8 mouse cellular contexts compared by ENCODE assay signal in genomic region chr2:11663961-11664360, GRCm38 (mm10). TPM values are rescaled to one million over a fixed set of nuclear protein-coding genes. Genes with fewer than 3 reads are reported as not detected.
DNase-seq lines count a peak whose midpoint lies in the region; ATAC-seq and TF ChIP-seq lines count a peak whose summit lies in the region.

No protein-coding gene starts in this region.

- no peak overlapping the region for H3K9ac ChIP-seq in heart, embryonic 12.5 days
- H3K9ac ChIP-seq in kidney, embryonic 16.5 days (replicated peaks; ENCODE audit: low read length) = no peak overlapping the region

- H3K4me1 ChIP-seq in heart, embryonic 12.5 days (replicated peaks) = 0 out of 2 replicates have a peak, but pooled peaks cover 2% of the 10 kb centered on the region
- no peaks in the 10 kb centered on the region for H3K4me1 ChIP-seq in kidney, embryonic 16.5 days (ENCODE audit: insufficient read depth, low read length)

- peaks cover 3% of the 10 kb centered on the region; the same call in 1 of the 2 replicates for H3K9me3 ChIP-seq in heart, embryonic 12.5 days (replicated peaks)
- H3K9me3 ChIP-seq in kidney, embryonic 16.5 days (ENCODE audit: low read length) = no peaks in the 10 kb centered on the region; the same call in 1 of the 2 replicates

- H3K79me3 ChIP-seq in C2C12 (ENCODE audit: low read depth) = no peaks in the 10 kb centered on the region

- H3K36me3 ChIP-seq in C2C12 (ENCODE audit: control insufficient read depth, insufficient read depth) = no peaks in the 10 kb centered on the region
- no peaks in the 10 kb centered on the region for H3K36me3 ChIP-seq in heart, embryonic 12.5 days
- H3K36me3 ChIP-seq in kidney, embryonic 16.5 days (ENCODE audit: insufficient read depth, low read length) = no peaks in the 10 kb centered on the region

- H3K4me2 ChIP-seq in heart, embryonic 12.5 days = peak overlapping the region; percentile 56
- H3K4me2 ChIP-seq in kidney, embryonic 16.5 days (replicated peaks; ENCODE audit: low read depth, low read length) = peak overlapping the region; percentile 44

- DNase-seq in brain, adult 2 months (ENCODE audit: low read depth, low spot score) = peak; percentile 93
- DNase-seq in liver = peak; percentile 76
- DNase-seq in spleen, postnatal 36 days (ENCODE audit: low spot score in 2 of 2) = peak; percentile 89 to 90

- H3K27me3 ChIP-seq in C2C12 (ENCODE audit: control insufficient read depth, insufficient read depth, insufficient read length) = no peaks in the 10 kb centered on the region
- H3K27me3 ChIP-seq in heart, embryonic 12.5 days (replicated peaks) = no peaks in the 10 kb centered on the region
- H3K27me3 ChIP-seq in kidney, embryonic 16.5 days (ENCODE audit: insufficient read depth, low read length) = no peaks in the 10 kb centered on the region

- H3K27ac ChIP-seq in heart, embryonic 12.5 days (ENCODE audit: poor library complexity, severe bottlenecking) = no peak overlapping the region
- H3K27ac ChIP-seq in kidney, embryonic 16.5 days (ENCODE audit: low read length) = no peak overlapping the region

- TF ChIP-seq CTCF in C2C12 (IDR thresholded peaks at IDR 0.05; ENCODE audit: control insufficient read depth, insufficient read depth, insufficient read length) = peak; percentile 72

- WGBS in heart, embryonic 12.5 days = 5% methylated on average over 10 of the region's 10 CpGs
- WGBS in kidney, embryonic 16.5 days = 5% methylated on average over 10 of the region's 10 CpGs

- H3K4me3 ChIP-seq in C2C12 (ENCODE audit: insufficient read depth, poor library complexity, severe bottlenecking) = no peak overlapping the region
- peak overlapping the region; percentile 26 for H3K4me3 ChIP-seq in heart, embryonic 12.5 days
- H3K4me3 ChIP-seq in kidney, embryonic 16.5 days (ENCODE audit: low read length) = peak overlapping the region; percentile 8; the same call in 1 of the 2 replicates

- H3ac ChIP-seq in C2C12 (ENCODE audit: control insufficient read depth, insufficient read length, low read depth) = no peak overlapping the region

- no peaks in the 10 kb centered on the region for H3K79me2 ChIP-seq in C2C12 (ENCODE audit: control insufficient read depth, insufficient read depth)

- 0 out of 2 replicates have a peak, but pooled peaks have one; percentile 55 for ATAC-seq in erythroblast, adult 5-6 weeks (replicated peaks; ENCODE audit: low FRiP score, poor library complexity, severe bottlenecking)
- ATAC-seq in heart, embryonic 12.5 days (ENCODE audit: insufficient number of reproducible peaks, low FRiP score) = peak; percentile 71; the same call in 1 of the 2 replicates
- ATAC-seq in kidney, embryonic 16.5 days (ENCODE audit: low FRiP score, low TSS enrichment) = peak; percentile 85
- peak; percentile 92 for ATAC-seq in monocyte, adult 5-6 weeks (replicated peaks; ENCODE audit: insufficient number of reproducible peaks, low FRiP score, low TSS enrichment, poor library complexity, severe bottlenecking)

TF ChIP-seq in C2C12, 6 proteins besides CTCF, POLR2A, EP300 and RAD21:
- TF ChIP-seq MYOD1 (IDR thresholded peaks at IDR 0.05; ENCODE audit: control insufficient read depth, insufficient read length, low read depth) (no peak), FOSL1 (IDR thresholded peaks at IDR 0.05; ENCODE audit: insufficient read depth, low read length, poor library complexity, severe bottlenecking) (no peak), CEBPB (IDR thresholded peaks at IDR 0.05; ENCODE audit: low read depth) (no peak), USF1 (IDR thresholded peaks at IDR 0.05; ENCODE audit: low read depth) (no peak), MAX (IDR thresholded peaks at IDR 0.05) (no peak), MYOG (IDR thresholded peaks at IDR 0.05; ENCODE audit: control insufficient read depth, extremely low read depth, insufficient read length) (no peak)
TF ChIP-seq in C2C12: peak in this region for 0.

RNA-seq across cellular contexts. Expression of gene Il2ra, which starts 21.4 kb away (rescaled TPM):
- polyA plus RNA-seq in C2C12 (2012; fragmentation: generic; extraction: Trizol) = not detected
- 0.77 TPM in 1 of 2 replicates, not detected in the other for total RNA-seq in erythroblast, adult 5-6 weeks (2015; ENCODE audit: low replicate concordance)
- 0.42 TPM in 1 of 2 replicates, not detected in the other for total RNA-seq in erythroblast, adult 5-6 weeks (2017; ENCODE audit: low replicate concordance)
- polyA plus RNA-seq in heart, embryonic 12.5 days (2016; fragmentation: Nextera tagmentation; extraction: Ambion mirVana) = not detected in 2 replicates
- not detected in 2 replicates for polyA plus RNA-seq in kidney, embryonic 16.5 days (2015; fragmentation: Nextera tagmentation; extraction: Ambion mirVana)
- total RNA-seq in monocyte, adult 5-6 weeks (2017) = 0.48 to 2.1 TPM (median 0.49 TPM) in 3 replicates

RNA-seq across cellular contexts. Expression of gene Gm17490, which starts 37.9 kb away (rescaled TPM):
- polyA plus RNA-seq in C2C12 (2012; fragmentation: generic; extraction: Trizol) = not detected
- total RNA-seq in erythroblast, adult 5-6 weeks (2015; ENCODE audit: low replicate concordance) = not detected in 2 replicates
- not detected in 2 replicates for total RNA-seq in erythroblast, adult 5-6 weeks (2017; ENCODE audit: low replicate concordance)
- not detected in 2 replicates for polyA plus RNA-seq in heart, embryonic 12.5 days (2016; fragmentation: Nextera tagmentation; extraction: Ambion mirVana)
- polyA plus RNA-seq in kidney, embryonic 16.5 days (2015; fragmentation: Nextera tagmentation; extraction: Ambion mirVana) = not detected in 2 replicates
- not detected in 3 replicates for total RNA-seq in monocyte, adult 5-6 weeks (2017)

RNA-seq across cellular contexts. Expression of gene Il15ra, which starts 41.1 kb away (rescaled TPM):
- 0.09 TPM for polyA plus RNA-seq in C2C12 (2012; fragmentation: generic; extraction: Trizol)
- total RNA-seq in erythroblast, adult 5-6 weeks (2015; ENCODE audit: low replicate concordance) = 1.5 and 5.9 TPM in 2 replicates
- total RNA-seq in erythroblast, adult 5-6 weeks (2017; ENCODE audit: low replicate concordance) = 1.1 and 1.8 TPM in 2 replicates
- polyA plus RNA-seq in heart, embryonic 12.5 days (2016; fragmentation: Nextera tagmentation; extraction: Ambion mirVana) = 6.4 and 7.0 TPM in 2 replicates
- polyA plus RNA-seq in kidney, embryonic 16.5 days (2015; fragmentation: Nextera tagmentation; extraction: Ambion mirVana) = 2.6 TPM in 2 replicates
- total RNA-seq in monocyte, adult 5-6 weeks (2017) = 16.9 to 24.0 TPM (median 22.9 TPM) in 3 replicates
